Mouse (Mus musculus) neural tube, embryonic 10.5 days (tissue): ENCODE results near the gene Cda.
A peak's percentile ranks its signal among the peaks of the same experiment; 100 is the strongest.

Experiments used
- DNase-seq: peaks from one replicate; pipeline ENCODE4 v3.0.0-alpha.2; 2017; ENCODE audit warnings: low spot score; ENCODE audit errors: extremely low spot score

The Cda gene

GRCm38 (mm10) chr4:138310311-138310910 is 57.4 kb downstream of the Cda start:
- no peak for DNase-seq

- no peak for DNase-seq
Measured at GRCm38 (mm10) chr4:138307739-138308138, 60.1 kb downstream of the Cda start.

GRCm38 (mm10) chr4:138307025-138307424 is 60.8 kb downstream of the Cda start:
- no peak for DNase-seq

DNA sequence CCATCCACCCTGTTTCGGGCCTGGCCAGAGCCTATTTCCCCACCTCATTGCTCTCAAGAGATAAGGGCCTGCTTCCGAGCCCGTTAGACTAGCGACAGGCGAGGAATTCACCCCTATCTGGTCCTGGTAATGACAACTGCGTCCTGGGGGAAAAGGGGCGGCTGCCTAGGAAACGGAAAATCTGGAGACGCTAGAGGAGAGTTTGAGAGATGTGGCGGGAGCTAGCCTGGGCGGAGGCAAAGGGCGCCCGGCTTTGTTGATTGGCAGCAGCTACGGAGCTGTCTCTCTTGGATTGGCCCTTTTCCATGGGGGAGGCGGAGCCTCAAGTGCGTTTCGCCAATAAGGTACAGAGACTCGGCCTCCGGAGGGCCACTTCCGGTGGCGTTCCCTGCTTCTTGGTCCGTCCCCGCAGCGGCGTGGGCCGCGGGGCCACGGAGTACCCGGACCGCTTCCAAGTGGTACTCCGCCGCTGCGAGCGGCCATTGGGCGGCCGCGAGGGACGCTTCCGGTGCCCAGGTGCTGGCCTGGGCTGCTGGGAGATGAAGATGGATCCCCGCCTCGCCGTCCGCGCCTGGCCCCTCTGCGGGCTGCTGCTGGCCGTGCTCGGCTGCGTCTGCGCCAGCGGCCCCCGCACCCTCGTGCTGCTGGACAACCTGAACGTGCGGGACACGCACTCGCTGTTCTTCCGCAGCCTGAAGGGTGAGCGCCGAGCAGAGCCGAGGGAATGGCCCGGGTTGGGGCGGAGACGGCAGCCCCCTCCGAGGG is 63.3 kb downstream of the Cda start, which contains the start of gene Ddost:
Ddost (plus strand) TSS at position 391 of the 765 bp plus-strand sequence.
- DNase-seq, result peak; percentile 98

GRCm38 (mm10) chr4:138303742-138304141 is 64.0 kb downstream of the Cda start:
- no peak for DNase-seq

DNA sequence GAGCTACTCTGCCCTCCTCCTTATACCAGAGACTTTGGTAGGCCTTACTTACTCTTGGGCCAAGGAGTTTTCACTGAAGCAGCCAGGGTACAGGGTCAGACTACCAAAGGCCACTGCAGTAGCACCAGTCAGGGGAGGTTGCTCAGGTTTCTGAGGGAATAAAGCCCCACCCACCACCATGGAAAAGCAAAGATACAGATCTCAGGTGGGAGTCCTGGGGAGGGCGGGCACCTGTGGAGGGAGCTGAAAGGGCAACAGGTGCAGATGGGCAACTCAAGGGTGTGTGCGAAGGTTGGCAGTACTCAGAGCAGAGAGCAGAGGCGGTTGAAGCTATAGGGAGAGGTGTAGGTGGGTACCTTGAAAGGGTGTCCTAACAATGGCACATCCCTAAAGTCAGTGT is 64.8 kb downstream of the Cda start:
- DNase-seq, result no peak

DNA sequence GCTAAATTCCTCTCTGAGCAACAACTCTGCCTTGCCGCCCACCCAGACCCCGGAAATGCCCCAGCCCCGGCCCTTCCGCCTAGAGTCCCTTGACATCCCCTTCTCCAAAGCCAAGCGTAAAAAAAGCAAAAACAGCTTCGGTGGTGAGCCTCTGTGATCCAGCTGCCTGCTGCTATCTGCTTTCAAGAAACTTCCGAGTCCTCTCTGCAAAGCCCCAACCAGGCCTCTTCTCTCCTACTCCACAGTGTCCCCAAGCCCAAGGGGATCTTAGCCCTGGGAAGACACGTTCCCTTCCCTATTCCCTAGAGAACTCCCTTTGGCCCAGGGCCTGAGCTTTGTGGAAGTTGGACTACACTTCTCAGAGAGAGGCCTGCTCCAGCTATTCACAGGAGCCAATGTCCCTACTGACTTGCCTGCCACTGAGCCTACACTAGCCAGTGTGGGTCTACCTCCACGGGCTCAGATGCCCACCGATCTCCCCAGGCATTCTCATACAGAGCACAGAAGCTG is 66.5 kb downstream of the Cda start:
- DNase-seq, result no peak

GRCm38 (mm10) chr4:138293949-138294550 is 73.7 kb downstream of the Cda start:
- DNase-seq, result no peak

DNA sequence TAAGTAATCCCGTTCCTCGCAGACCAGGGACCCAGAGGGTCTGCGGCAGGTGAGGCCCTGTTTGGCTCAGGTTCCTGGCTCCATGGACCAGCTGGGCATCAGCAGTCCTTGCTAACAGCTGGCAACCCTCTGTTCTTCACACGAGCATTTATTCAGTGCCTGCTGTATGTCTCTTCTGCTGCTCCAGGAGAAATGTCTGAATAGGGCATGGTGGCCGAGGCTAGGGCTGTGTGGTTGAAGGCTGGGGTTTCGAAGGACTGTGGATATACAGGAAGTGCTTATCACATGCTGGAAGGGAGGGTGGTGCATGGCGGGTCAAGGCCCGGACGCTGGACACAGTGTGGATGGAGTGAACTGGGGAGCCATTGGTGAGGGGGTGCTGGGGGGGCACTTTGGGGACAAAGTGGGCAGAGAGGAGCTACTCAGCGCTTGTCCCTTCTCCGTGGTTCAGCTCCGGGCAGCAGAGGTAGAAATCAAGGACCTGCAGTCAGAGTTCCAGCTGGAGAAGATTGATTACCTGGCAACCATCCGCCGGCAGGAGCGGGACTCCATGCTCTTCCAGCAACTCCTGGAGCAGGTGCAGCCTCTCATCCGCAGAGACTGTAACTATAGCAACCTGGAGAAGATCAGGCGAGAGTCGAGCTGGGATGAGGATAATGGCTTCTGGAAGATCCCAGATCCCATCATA is 74.4 kb downstream of the Cda start:
- DNase-seq, result no peak

DNA sequence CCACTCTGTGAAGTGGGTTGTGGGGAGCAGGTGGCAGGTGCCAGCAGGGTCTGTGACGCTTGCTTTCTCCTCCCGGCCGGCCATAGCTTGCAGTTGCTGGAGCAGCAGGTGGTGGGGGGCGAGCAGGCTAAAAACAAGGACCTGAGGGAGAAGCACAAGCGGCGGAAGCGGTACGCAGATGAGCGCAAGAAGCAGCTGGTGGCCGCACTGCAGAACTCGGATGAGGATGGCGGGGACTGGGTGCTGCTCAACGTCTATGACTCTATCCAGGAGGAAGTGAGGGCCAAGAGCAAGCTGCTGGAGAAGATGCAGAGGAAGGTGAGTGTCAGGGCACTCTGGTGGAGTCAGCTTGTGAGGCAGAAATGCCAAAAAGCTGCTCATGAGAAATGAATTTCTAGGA is 75.8 kb downstream of the Cda start:
- DNase-seq, result no peak

DNA sequence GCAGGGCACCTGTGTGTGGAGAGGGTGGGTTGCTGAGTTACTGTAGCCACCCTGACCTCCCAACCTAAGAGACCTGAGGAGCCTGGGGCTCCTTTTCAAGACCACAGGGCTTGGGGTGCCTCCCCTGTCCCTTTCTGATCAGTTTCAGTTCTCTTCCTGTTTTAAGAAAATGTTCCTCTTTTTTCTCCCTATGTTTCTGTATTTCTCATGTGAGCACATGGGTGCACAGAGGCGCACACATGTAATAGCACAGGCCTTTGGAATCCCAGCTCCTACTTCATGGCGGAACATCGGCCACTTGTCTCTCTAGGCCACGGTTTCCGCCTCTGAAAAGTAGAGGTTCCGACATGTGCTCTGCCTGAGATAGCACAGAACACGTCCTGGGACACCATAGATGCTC is 79.1 kb downstream of the Cda start:
- DNase-seq, result no peak
